Mouse (Mus musculus) frontal cortex, postnatal 10 days (tissue): ENCODE results near the gene Phlda1.

ENCODE experiments used
- DNase-seq, 2 experiments: peaks; one replicate each; pipeline ENCODE4 v3.0.0; 2022; ENCODE audit warnings: low spot score in 2 of 2, mixed read lengths in 1 of 2

Gene Phlda1

GRCm38 (mm10) chr10:111527057-111527456 lies 21.0 kb downstream of the Phlda1 start:
- DNase-seq: no peak

- no peak for DNase-seq
These were observed 21.5 kb downstream of the Phlda1 start for GRCm38 (mm10) chr10:111527613-111528012.

- no peak for DNase-seq
These were observed 22.2 kb downstream of the Phlda1 start for GRCm38 (mm10) chr10:111528283-111528682.

- no peak for DNase-seq
These were observed 24.3 kb downstream of the Phlda1 start for GRCm38 (mm10) chr10:111530398-111530797.

GRCm38 (mm10) chr10:111534691-111535090 lies 28.6 kb downstream of the Phlda1 start:
- no peak for DNase-seq

- no peak for DNase-seq
These were observed 31.3 kb downstream of the Phlda1 start for GRCm38 (mm10) chr10:111537410-111537809.

GRCm38 (mm10) chr10:111539724-111540324 lies 33.7 kb downstream of the Phlda1 start:
- DNase-seq: peak; percentile 45 to 61

- no peak for DNase-seq
These were observed 34.6 kb downstream of the Phlda1 start for GRCm38 (mm10) chr10:111540678-111541077.

- DNase-seq: no peak
These were observed 37.0 kb downstream of the Phlda1 start for GRCm38 (mm10) chr10:111543106-111543505.

GRCm38 (mm10) chr10:111543781-111544260 lies 37.7 kb downstream of the Phlda1 start:
- DNase-seq: no peak

GRCm38 (mm10) chr10:111544311-111544710 lies 38.2 kb downstream of the Phlda1 start:
- DNase-seq: no peak

- no peak for DNase-seq
These were observed 39.6 kb downstream of the Phlda1 start for GRCm38 (mm10) chr10:111545648-111546047.

GRCm38 (mm10) chr10:111547881-111548372 lies 41.8 kb downstream of the Phlda1 start:
- no peak for DNase-seq

- no peak for DNase-seq
These were observed 44.1 kb downstream of the Phlda1 start for GRCm38 (mm10) chr10:111550075-111550695.

- no peak for DNase-seq
These were observed 47.6 kb downstream of the Phlda1 start for GRCm38 (mm10) chr10:111553695-111554094.

- no peak for DNase-seq
These were observed 48.6 kb downstream of the Phlda1 start for GRCm38 (mm10) chr10:111554651-111555050.

- no peak for DNase-seq
These were observed 52.1 kb downstream of the Phlda1 start for GRCm38 (mm10) chr10:111558211-111558610.
